Mouse (Mus musculus) cerebellum, postnatal 14 days (tissue): ENCODE results near the gene Scn2a.

Experiments
- DNase-seq, 2 experiments: peaks; one replicate each; pipeline ENCODE4 v3.0.0; 2021; ENCODE audit warnings: mixed read lengths in 2 of 2

Gene Scn2a

DNA sequence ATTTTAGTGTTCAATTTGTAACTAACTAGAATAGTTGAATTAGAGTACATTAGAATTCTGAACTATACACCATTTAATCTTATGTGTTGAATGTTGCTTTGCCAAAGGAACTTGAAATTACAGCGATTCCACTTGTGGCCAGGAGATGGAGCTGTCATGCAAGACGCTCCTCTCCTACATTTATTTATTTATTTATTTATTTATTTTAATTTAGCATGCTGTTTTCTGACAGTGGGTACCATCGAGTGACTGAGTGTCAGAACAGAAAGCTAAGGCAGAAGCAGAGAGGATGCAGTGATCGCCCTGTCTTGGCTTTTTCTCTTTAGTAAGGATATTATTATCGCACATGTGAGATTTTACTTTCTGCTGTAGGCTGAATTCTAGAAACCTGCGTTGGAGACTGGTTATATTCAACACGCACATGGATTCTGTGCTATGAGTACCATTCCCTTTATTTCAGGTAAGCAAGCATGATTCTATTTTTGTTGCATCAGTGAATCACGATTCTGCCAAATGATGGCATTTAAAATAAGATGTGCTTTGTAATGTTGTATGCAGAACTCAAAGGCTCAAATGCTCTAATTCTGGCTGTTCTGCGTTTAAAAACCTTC, at the start of gene Scn2a:
Gene Scn2a (plus strand): TSS at position 216 of the 611 bp plus-strand sequence.
- peak; percentile 83 to 85 for DNase-seq

DNA sequence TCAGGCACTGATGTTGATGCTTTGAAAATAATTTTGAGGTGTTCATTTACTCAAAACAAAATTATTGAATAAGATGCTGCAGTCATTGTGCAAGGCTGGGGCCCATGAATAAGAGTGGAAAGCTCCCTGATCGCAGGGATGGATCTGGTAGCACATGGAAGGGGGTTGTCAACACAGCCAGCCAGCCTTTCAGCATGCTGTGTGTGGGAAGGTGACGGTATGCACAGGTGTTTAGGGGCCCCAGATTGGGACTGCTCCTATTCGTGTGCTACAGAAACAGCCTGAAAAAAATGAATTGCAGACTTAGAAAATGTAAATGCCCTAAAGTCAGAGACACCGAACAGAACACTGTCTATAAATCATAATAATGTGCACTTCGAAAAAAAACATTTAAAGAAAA, 32.9 kb upstream of the Scn2a start:
- DNase-seq: no peak

DNA sequence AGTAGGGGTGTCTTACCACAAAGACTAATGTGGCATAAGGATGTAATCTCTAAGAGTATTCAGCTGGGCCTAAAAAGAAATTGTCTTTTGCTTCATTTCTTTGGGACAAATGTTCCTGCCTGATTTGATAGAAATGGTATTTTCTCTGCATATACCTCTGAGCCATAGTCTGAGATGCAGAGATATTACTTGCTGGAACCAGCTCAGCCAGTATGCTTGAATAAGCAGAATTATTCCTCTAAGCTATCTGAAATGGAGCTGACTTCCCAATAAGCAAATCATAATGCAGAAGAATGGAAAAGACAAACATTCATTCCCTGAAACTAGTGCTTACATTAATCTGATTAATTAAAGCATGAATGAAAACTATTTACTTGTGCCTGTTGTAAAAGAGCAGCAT, 12.8 kb upstream of the Scn2a start:
- no peak for DNase-seq

DNA sequence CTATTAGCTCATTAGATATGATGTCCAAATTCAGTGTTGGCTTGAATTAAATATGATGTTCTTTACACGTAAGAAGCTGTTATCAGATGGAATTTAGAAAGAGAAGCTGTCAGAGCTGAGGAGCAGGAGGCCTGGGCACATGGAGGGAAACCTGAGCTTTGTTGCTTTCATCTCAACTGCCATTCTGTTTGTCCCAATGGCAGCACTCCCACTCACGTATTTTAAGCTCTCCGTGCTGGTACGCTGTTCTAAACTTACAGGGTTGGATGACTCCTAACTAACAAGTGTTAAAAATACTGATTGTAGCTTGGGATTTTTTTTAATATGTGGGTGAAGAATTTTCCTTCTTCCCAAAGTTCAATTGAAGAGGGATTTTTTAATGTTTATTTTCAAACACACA, 8.7 kb upstream of the Scn2a start:
- DNase-seq: no peak

DNA sequence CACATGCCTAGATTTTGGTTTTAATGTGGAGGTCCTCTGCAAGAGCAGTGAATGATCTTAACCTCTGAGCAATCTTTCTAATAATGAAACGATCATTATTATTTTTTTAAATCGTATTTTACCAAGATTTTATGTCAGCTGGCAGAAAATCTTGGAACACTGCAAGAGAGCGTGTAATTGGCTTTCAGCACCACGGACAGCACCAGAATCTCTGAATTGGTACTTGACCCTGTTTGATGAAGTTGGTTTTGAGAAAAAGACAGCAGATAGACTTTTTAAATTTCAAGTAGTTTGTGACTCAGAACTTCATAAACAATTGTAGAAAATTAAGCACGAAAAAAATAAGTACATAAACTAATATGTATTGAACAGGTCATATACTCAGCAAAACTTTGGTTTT, 790 bp upstream of the Scn2a start:
- DNase-seq: peak in 1 of 2 experiments; percentile 9

DNA sequence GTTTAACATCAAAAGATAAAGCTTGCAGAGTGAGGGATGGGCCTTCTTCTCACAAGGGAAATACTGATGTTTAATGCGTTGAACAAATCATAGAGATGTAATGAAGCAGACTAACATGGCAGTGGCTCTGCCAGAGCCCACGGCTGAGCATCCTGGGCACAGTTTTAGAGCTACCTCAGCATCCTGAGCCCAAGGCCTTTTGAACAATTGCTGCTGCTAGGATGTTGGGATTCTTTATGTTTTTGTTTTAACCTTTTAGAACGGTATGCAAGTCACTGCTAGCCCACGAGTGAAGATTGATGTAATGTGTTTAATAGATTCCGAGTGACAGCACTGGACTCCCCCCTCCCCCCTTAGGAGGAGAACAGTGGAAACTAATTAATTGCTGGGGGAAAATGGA, 683 bp downstream of the Scn2a start:
- peak; percentile 42 to 70 for DNase-seq

DNA sequence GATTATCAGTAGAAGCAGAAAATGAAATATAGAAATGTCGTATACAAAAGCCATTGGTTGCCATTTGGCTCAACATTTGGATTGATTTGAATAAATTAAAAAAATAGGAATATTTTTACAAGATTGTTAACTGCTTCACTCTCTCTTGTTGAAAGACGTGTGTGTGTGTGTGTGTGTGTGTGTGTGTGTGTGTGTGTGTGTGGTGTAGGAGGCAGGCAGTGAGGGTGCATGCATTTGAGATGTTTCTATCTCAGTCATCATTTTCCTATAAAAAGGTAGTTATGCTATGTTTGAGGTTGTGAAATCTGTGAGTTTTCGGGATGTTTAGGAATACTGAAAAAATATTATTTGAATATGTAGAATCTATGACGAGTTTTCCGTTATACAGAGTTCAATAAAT, 1.3 kb downstream of the Scn2a start:
- DNase-seq: peak in 1 of 2 experiments; percentile 39

DNA sequence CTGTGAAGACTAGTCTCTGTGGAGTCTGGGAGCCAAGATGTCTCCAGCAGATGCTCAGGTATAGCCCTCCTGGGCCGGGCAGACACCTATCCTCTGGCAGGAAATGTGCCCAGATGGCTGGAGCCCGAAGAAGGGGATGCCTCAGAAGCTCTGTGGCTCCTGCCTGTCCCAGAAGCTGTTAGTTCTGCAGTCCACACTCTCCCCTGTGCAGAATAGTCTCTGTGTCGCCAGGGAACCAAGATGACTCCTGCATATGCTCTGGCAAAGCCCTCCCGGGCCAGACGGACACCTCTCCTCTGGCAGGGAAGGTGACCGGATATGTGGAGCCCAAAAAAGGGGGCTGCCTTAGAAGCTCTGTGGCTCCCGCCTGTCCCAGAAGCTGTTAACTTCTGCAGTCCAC, 32.1 kb downstream of the Scn2a start:
- peak in 1 of 2 experiments; percentile 23 for DNase-seq

DNA sequence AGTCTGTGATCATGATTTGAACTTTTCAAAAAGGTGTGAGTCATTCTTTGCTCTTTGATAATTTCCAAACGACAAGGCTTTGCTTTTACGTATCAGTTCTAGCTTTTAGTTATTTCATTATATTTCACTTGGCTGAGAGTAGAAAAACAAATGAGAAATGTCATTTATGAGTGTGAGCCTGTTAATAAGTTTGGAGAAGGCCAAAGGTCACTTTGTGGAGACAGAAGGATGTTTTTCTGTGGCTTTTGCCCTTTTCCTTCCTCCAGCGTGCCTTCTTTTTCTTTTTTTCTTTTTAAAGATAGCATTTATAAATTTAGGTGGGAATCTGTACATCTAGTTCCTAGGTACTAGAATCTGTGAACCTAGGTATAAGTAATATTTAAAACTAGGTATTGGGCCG, 36.5 kb downstream of the Scn2a start:
- DNase-seq: no peak

DNA sequence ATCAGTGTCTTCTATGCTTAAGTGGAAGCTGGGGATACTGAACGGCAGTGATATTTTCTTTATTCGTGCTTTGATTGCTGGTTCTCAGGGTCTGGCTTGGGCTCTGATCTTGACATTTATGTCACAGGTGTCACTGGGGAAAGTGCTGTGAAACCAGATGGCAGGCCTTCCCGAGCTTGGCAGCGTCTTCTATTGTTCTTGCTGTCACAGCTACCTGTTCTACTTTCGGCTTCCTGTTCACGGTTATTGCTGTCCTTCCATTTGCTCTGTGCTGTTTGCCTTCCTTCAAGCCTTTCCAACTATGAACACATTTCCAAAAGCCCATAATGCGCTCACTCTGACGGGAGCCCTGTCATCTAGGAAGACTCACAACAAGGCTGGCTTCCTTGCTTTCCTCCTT, 37.9 kb downstream of the Scn2a start:
- peak; percentile 89 to 93 for DNase-seq

DNA sequence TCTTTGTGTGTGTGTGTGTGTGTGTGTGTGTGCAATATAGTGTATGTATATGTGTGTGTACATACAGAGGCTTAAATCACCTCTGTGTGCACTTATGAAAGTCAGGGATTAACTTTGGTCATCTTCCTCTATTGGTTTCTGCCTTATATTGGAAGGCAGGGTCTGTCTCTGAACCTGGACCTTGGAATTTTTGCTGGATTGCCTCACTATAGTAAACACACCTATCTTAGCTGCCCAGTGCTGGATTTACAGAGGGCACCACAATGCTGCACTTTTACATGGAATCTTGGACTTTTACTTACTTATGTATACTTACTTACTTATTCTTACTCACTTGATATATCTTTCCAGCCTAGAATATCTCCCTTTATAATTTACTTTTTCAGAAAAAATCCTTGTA, 43.3 kb downstream of the Scn2a start:
- DNase-seq: no peak

DNA sequence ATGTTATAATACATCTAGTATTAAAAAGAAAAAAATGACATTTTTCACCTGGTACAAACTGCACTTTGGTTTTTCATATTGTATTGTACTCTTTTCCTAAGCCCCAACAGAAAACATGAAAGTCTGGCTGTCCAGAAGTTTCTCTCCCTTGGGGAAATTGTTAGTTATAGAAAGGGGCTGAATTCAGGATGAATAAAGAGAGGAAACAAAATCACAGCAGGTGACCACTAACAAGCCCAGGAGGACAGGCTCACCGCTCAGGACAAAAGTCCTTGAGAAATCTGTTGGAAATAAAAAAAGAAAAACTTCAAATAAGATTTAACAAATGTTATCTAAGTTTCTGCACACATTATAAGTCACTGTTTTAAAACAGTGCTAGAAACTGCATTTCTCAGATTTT, 43.9 kb downstream of the Scn2a start:
- no peak for DNase-seq

DNA sequence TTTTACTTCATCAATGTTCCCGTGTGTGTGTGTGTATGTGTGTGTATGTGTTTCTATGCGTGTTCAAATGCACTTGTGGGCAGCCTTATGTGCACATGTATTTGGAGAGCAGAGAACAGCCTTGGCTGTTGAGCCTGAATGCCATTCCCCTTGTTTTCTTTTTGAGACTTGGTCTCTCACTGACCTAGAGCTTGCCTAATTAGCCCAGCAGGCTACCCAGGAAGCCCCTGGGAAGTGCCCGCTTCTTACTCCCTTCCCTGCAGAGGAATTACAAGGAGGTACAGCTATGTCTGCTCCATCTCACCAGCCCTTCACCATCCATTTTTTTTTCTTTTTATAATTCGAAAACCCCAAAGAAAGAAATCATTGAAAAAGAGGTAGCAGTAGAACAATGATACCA, 44.6 kb downstream of the Scn2a start:
- no peak for DNase-seq

DNA sequence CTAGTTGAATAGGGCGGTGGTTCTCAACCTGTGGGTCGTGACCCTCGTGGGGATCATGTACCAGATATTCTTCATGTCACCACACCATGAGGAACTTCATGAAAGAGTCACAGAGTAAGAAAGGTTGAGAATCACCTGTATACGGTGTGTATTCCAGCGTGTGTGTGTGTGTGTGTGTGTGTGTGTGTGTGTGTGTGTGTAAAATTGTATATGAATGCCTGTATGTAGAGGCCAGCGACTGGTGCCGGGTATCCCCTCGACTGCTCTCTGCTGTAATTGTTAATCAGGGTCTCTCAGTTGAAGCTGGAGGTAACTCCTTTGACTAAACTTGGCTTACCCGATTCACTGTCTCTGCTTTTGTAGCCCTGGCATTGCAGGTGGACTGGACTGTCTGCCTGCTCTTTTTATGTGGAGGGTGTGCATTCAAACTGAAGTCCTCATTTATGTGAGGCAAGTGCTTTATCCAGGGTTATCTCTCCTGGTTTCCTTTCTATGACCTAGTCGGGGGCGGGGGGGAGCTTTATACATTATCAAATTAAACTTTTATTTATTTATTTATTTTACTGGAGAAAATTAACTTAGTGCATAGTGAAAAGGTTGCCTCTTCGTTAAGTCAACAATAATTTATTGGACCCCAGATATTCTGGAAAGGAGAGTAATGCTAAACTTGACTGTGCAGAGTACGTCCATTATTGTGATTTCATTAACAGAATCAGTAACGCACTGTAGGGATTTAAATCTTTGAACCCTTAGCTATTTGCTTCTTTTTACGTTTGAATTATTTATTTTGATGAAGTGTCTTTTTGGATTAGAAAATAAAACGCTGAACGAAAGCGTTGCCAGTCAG, 47.2 kb downstream of the Scn2a start:
- DNase-seq: peak; percentile 29 to 48

DNA sequence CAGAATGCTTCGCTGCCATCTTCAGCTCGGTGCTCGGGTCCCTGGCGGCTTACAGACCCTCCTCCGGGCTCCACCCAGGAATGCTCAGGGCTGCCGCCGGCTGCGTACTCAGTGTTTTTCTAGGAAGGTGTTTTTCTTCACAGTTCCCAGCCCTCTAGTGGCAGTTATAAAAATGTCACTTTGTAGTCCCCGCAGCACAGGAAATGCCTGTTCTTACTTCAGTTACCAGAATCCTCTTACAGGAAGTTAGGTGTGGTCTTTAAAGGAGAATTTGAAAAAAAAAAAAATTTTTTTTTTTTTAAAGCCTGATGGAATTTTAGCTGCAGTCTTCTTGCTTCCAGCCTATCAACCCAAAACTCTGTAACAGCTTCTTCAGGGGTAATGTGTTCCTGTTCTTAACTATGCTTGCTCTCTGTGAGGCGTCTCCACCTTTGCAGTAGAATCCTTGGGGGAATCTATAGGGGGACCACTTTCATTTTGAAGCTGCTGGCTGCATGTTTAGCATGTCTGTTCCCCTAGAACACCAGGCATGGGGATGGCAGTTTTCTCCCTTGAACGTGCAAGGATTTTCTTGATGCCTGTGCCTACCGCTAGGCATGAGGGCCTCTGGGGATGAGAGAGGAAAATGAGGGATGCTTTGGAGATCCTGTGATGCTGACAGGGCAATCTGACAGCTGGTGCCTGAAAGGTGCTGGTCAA, 48.0 kb downstream of the Scn2a start:
- peak; percentile 86 to 90 for DNase-seq

DNA sequence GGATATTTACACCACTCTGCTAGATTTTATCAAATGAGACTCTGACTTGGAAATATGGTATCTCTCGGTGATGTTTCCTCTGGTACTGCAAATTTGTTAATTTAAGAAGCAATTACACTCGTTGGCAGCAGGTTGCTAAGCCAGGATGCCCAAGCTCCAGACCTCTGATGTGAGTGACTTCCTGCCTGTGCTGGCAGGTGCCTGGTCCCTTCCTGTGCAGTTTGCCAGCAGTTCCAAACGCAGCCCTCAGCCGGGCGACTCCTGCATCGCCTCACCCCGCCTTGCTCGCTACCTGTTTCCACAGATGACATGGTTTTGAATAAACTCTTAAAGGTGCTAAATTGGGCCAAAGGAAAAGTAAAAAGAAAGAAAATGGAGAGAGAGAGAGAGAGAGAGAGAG, 49.0 kb downstream of the Scn2a start:
- peak; percentile 82 to 86 for DNase-seq

DNA sequence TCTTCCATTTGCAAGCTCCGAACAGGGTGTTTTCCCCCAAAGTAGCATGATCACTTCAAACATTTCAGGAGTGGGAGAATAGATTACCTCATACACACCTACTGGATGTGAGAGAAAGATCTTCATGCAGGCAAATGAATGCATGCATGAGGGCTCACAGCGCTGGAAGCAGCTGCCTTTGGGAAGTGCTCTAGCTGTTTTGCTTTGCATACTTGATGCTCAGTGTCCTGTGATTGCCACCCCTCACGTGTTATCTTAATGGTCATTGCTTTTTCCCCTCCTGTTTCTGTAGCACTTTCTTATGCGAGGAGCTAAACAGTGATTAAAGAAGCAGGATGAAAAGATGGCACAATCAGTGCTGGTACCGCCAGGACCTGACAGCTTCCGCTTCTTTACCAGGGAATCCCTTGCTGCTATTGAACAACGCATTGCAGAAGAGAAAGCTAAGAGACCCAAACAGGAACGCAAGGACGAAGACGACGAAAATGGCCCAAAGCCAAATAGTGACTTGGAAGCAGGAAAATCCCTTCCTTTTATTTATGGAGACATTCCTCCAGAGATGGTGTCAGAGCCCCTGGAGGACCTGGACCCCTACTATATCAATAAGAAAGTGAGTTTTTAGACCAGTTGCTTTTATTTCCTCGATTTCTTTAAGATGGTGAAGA, 49.7 kb downstream of the Scn2a start:
- DNase-seq: peak; percentile 43 to 47

DNA sequence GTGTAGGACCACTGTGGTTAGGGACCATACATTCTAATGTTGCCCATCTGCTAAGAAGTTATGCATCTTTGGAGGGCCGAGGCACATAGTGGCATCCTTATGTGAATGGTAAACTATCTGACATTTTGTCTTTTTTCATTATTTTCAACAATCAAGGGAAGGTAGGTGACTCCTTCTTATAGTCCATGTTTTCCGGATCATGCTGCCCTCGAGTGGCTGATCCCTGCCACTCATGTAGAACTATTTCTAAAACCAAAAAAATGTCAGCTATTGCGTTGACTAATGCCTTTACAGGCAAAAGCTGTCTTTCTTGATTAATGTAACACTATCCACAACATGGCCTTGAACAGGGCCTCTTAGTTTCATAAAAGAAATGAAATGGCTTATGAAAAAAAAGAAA, 59.0 kb downstream of the Scn2a start:
- DNase-seq: no peak

DNA sequence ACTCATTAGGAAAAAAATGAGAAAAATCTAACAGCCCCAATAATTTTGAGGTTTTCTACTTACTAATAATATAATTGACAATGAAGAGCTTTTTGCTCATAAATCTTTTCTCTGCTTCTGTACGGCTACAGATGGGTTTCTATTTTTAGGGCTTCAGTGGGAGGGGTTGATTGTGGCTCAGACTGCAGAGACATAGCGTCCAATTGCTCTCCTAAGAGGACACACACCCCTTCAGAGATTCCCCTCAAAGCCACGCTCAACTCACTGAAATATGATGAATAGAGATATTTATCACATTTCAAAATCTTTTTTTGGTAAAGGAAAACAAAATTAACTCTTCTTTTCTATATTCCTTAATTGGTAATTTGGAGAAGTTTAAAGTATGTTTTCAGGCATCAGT, 64.6 kb downstream of the Scn2a start:
- peak in 1 of 2 experiments; percentile 52 for DNase-seq

DNA sequence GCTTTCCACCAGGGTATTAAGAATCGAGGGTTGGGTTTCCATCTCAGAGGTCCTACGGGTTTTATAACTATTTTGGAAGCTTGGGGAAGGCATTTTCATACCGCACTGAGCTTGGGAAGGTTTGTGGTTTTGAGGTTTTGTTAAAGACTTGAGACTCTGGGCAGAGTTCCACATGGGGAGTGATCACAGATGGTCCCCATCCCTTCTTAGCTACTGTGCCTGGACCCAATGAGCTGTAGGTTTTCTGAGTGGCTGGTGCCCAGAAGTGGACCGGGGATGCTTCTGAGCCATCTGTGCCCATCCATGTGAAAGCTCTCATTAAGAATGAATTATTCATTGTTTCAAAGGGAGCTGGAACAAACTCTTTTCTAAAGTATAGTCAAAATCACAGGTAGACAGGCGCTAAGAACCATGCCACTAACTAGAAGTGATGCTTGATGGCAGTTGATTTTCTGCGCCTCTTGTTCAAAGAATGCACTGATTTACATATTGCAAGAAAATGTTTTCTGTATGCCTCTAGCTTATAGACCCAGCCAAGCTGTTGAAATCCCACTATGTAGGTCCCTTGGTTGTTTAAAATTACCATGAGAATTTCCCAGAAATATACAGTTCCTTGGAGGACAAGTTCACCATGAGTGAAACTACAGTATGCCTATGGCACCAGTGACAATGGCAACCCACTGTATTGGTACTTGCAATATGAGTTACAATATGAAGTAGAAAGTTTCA, 70.0 kb downstream of the Scn2a start:
- DNase-seq: peak; percentile 82 to 90

DNA sequence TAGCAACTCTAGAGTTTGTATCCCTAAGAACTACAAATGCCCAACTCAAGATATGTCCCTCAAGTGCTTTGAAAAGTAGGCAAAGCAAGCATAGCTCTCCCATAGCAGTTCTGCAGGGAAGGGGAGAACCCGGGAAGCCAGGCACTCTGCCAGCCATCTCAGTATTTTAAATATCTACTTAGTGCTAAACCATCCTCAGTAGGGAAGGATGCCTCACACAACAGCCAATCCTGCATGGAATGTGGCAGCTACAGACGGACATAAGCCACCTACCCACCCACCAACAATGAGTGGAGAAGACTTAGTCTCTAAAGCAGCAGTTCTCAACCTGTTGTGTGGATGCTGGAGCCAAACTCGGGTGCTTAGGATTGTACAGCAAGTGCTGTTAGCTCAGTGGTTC, 73.9 kb downstream of the Scn2a start:
- peak in 1 of 2 experiments; percentile 14 for DNase-seq

DNA sequence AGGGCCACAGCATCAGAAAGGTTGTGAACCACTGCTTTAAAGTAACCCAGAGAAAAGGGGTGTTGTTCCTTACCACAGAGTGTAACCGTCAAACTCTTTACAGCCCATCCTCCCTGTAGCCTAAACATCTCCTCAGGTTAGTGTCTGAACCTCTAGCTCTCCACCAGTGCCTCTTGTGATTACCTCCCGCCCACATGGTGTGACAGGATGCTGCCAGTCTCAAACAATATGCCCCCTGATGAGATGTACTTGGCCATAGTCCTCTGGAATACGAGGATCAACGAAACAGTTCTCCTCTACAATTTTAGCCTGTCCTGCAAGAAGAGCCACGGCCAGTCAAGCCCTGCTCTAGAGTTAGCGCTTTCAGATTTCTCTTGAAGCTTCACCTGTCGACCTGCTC, 74.5 kb downstream of the Scn2a start:
- DNase-seq: no peak

DNA sequence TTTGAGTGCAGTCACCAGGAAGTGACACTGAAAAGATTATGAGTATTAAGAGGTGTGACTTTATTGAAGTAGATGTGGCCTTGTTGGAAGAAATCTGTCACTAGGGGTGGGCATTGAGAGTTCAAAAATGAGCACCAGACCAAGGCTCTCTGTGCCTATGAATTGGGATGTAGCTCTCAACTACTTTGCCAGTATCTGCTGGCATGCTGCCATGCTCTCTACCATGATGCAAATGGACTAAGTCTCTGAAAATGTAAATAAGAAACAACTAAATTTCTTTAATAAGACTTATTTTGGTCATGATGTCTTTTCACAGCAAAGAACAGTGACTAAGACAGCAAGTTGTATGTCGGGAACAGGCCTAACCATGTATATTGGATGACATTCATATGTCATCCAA, 79.7 kb downstream of the Scn2a start:
- DNase-seq: peak; percentile 31 to 46
